Mouse (Mus musculus) intestine, embryonic 16.5 days (tissue): ENCODE results near the gene Sdf4. TPM values are rescaled to one million over a fixed set of nuclear protein-coding genes. Genes with fewer than 3 reads are reported as not detected.

Source experiments
- ATAC-seq: fragments of 200-750 bp; cut with Nextera tagmentation; 2 replicates; pipeline ENCODE4 v1.8.0; 2017; ENCODE audit warnings: moderate TSS enrichment, moderate library complexity
- H3K27ac ChIP-seq: fragments of 300-500 bp; sonication (generic); 2 replicates; pipeline ENCODE4 v1.5.1; 2014; ENCODE audit warnings: mild to moderate bottlenecking, low read length
- H3K27me3 ChIP-seq: fragments of 300-500 bp; sonication (generic); replicated peaks from 2 replicates; pipeline ENCODE4 v1.6.1; 2014; ENCODE audit warnings: low read length, control low read depth, mixed read lengths; ENCODE audit not compliant: control insufficient read depth, insufficient read depth
- H3K36me3 ChIP-seq: fragments of 300-500 bp; sonication (generic); 2 replicates; pipeline ENCODE4 v1.6.1; 2014; ENCODE audit warnings: low read length, control low read depth; ENCODE audit not compliant: control insufficient read depth, insufficient read depth
- H3K4me1 ChIP-seq: fragments of 300-500 bp; sonication (generic); 2 replicates; pipeline ENCODE4 v1.6.1; 2014; ENCODE audit warnings: low read length, control low read depth, mixed read lengths; ENCODE audit not compliant: control insufficient read depth, insufficient read depth
- H3K4me2 ChIP-seq: fragments of 300-500 bp; sonication (generic); 2 replicates; pipeline ENCODE4 v1.6.1; 2014; ENCODE audit warnings: low read depth, low read length, control low read depth
- H3K4me3 ChIP-seq: fragments of 300-500 bp; sonication (generic); 2 replicates; pipeline ENCODE4 v1.5.1; 2014; ENCODE audit warnings: mild to moderate bottlenecking, low read length
- H3K9ac ChIP-seq: fragments of 300-500 bp; sonication (generic); 2 replicates; pipeline ENCODE4 v1.6.1; 2014; ENCODE audit warnings: low read depth, low read length
- H3K9me3 ChIP-seq: fragments of 300-500 bp; sonication (generic); 2 replicates; pipeline ENCODE4 v1.6.1; 2016; ENCODE audit warnings: low read length, control low read depth; ENCODE audit not compliant: control insufficient read depth
- WGBS: fragments of 180-500 bp; shearing (Covaris S2); extraction: QIAGEN DNeasy Blood & Tissue Kit; methylation state at CpG from one replicate; pipeline ENCODE4 v1.1.7; 2014; 5-methylcytosine and 5-hydroxymethylcytosine counted together
- polyA plus RNA-seq: library from polyadenylated mRNA; unstranded; fragments of >200 nt; fragmentation: Nextera tagmentation; extraction: Ambion mirVana; gene quantifications from 2 replicates; pipeline ENCODE4 v1.2.1, GENCODE M21; 2015

Sdf4 gene
- polyA plus RNA-seq, 1 experiment from 2014 or later: 171 TPM

DNA sequence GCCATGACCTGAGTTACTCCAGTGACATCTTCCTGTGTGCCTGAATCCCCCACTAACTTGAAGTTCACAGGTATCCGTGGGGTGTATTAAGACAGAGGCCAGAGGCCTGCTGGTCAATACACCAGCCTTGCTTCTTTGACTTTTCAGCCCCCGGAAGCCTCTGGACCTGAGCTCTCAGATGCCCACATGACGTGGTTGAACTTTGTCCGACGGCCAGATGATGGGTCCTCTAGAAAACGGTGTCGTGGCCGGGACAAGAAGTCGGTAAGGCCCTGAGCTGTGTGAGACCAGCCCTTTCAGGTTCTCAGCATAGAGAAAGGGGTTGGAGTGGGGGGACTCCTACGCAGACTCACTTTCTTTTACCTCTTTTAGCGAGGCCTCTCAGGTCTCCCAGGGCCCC lies 28.3 kb upstream of the Sdf4 start:
- peaks cover 19% of the 10 kb centered on the region for H3K4me1 ChIP-seq
- 92% methylated on average over 11 of the region's 11 CpGs for WGBS
- no peak overlapping the region for H3K4me2 ChIP-seq
- H3K27me3 ChIP-seq: no peaks in the 10 kb centered on the region
- no peak overlapping the region for H3K9ac ChIP-seq
- H3K9me3 ChIP-seq: no peaks in the 10 kb centered on the region
- H3K36me3 ChIP-seq: peaks cover 5% of the 10 kb centered on the region; the same call in 1 of the 2 replicates
- H3K4me3 ChIP-seq: no peak overlapping the region
- H3K27ac ChIP-seq: no peak overlapping the region
- ATAC-seq: no peak

DNA sequence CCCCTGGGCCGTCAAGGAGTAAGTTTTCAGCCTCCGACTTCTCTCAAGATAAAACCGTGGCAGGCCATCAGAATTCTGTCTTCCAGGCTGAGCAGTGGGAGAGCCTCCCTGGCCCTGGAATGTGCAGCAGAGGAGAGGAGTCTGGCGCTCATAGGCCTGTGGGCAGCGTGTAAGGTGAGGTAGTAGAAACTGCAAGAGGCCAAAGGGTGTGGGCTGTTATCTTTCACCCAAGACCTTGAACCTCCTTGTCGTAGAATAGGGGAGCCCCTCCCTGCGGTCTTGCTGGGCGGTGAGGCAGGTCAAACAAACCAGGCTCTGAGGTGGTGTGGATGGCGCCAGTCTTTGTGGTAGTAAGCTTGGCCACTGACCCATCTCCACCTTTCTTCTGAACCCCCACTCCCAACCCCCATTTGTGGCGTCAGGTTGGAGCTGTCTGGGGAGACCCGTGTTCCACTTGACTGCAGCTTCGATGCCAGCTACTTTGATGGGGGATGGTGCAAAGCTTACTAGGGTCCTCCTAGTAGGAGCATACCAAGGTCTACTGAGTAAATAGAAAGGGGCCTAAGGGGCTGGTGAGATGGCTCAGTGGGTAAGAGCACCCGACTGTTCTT lies 23.5 kb upstream of the Sdf4 start:
- Histone ChIP-seq H3K36me3 (peaks cover 5% of the 10 kb centered on the region; the same call in 1 of the 2 replicates), H3K4me1 (peaks cover 8% of the 10 kb centered on the region; the same call in 1 of the 2 replicates), H3K9ac (no peak overlapping the region), H3K4me3 (no peak overlapping the region), H3K27ac (no peak overlapping the region), H3K9me3 (no peaks in the 10 kb centered on the region), H3K4me2 (no peak overlapping the region), H3K27me3 (no peaks in the 10 kb centered on the region)
- peak; percentile 82 for ATAC-seq
- WGBS: 63% methylated on average over 13 of the region's 13 CpGs

DNA sequence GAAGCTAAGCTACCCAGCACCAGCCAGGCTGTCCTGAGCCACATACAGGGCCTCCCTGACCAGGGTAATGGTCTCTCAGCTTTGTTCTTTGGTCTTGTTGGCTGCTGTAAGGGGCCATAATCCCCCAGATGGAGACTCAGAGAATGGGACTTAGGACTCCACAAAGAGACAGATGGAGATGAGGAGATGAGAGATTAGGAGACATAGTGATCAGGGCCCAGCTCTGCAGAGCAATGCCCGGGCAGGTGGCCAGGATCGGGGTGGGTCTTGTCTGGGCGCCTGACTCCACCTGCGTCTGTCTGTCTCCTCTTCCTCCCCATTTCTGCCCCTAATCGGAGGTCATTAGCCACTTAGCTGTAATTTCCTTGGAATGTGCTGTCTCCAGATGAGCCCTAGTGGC lies 22.4 kb upstream of the Sdf4 start:
- no peaks in the 10 kb centered on the region for H3K27me3 ChIP-seq
- no peak overlapping the region for H3K4me2 ChIP-seq
- no peaks in the 10 kb centered on the region for H3K9me3 ChIP-seq
- no peak overlapping the region for H3K9ac ChIP-seq
- H3K27ac ChIP-seq: no peak overlapping the region
- H3K4me3 ChIP-seq: no peak overlapping the region
- 70% methylated on average over 5 of the region's 5 CpGs for WGBS
- peaks cover 8% of the 10 kb centered on the region; the same call in 1 of the 2 replicates for H3K4me1 ChIP-seq
- peak; percentile 11; the same call in 1 of the 2 replicates for ATAC-seq
- peaks cover 2% of the 10 kb centered on the region; the same call in 1 of the 2 replicates for H3K36me3 ChIP-seq

DNA sequence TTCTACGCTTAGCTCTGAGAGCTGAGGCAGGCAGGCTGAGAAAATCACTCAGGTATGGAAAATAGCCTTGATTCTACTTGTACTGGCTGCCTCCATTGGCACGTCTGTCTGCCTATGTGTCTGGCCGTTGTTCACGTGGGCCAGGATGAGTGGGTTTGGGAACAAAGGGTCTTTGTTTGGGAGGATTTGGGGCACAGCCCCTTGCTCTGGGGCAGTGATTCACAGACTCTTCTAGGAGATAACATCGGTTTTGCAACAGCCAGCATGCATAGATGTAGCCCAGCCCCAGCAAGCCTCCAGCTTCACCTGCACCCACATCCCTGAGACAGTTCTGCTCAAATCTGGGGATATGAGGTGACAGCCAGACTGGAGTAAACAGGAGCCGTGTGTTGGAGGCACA lies 20.0 kb upstream of the Sdf4 start:
- no peak overlapping the region for H3K4me3 ChIP-seq
- H3K36me3 ChIP-seq: no peaks in the 10 kb centered on the region
- no peak overlapping the region for H3K4me2 ChIP-seq
- ATAC-seq: no peak
- no peaks in the 10 kb centered on the region for H3K27me3 ChIP-seq
- H3K4me1 ChIP-seq: peaks cover 8% of the 10 kb centered on the region; the same call in 1 of the 2 replicates
- WGBS: 77% methylated on average over 6 of the region's 6 CpGs
- no peak overlapping the region for H3K27ac ChIP-seq
- no peak overlapping the region for H3K9ac ChIP-seq
- no peaks in the 10 kb centered on the region for H3K9me3 ChIP-seq

DNA sequence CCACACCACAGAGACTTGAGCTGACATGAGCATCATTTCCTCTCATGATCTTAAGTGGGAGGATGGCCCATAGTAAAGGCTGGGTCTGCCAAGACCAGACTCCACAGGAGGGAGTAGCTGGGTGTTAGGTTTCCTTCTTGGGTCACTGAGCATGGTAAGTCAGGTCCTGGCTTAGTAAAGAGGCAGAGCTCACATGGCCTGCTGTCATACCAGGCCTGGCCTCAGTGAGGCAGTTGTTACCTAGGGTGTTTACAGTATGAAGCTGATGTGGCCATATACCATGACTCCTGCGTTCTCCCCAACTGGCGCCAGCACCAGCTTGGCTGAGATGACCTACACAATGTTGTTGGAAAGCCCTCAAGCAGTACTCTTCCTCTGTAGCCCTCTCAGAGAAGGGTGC lies 19.4 kb upstream of the Sdf4 start:
- H3K9me3 ChIP-seq: no peaks in the 10 kb centered on the region
- H3K4me2 ChIP-seq: no peak overlapping the region
- ATAC-seq: no peak
- peaks cover 8% of the 10 kb centered on the region; the same call in 1 of the 2 replicates for H3K4me1 ChIP-seq
- H3K4me3 ChIP-seq: no peak overlapping the region
- H3K27ac ChIP-seq: no peak overlapping the region
- no peaks in the 10 kb centered on the region for H3K36me3 ChIP-seq
- WGBS: 76% methylated on average over 2 of the region's 2 CpGs
- no peak overlapping the region for H3K9ac ChIP-seq
- no peaks in the 10 kb centered on the region for H3K27me3 ChIP-seq

DNA sequence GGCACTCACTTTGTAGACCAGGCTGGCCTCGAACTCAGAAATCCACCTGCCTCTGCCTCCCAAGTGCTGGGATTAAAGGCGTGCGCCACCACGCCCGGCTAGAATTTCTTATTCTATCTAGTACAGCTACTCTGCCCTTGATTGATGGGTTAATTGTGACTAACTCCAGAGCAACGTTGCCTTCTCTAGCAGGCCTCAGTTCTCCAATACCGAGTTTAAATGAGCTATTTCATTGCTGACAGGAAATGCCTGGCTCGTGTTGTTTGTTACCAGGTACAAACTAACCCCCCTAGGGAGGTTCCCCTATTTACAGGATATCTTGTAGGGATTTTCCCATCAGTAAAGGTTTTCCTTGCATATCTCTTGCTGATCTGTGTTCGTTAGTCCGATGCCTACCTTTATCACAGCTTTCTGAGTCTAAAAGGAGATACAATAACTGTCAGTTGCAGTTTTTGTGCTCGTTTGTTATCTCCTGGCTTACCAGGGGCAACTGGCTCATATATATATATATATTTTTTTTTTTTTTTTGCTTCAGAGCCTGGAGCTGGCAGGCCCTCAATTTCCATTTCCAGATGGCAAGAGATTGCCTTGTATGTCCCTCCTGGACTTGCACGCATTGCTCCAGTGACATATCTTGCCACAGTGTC lies 11.1 kb upstream of the Sdf4 start:
- H3K27me3 ChIP-seq: no peaks in the 10 kb centered on the region
- H3K4me3 ChIP-seq: no peak overlapping the region
- no peaks in the 10 kb centered on the region for H3K4me1 ChIP-seq
- H3K27ac ChIP-seq: no peak overlapping the region
- WGBS: 78% methylated on average over 12 of the region's 12 CpGs
- H3K9me3 ChIP-seq: peaks cover 4% of the 10 kb centered on the region; the same call in 1 of the 2 replicates
- no peak overlapping the region for H3K4me2 ChIP-seq
- H3K9ac ChIP-seq: no peak overlapping the region
- no peak for ATAC-seq
- H3K36me3 ChIP-seq: no peaks in the 10 kb centered on the region

DNA sequence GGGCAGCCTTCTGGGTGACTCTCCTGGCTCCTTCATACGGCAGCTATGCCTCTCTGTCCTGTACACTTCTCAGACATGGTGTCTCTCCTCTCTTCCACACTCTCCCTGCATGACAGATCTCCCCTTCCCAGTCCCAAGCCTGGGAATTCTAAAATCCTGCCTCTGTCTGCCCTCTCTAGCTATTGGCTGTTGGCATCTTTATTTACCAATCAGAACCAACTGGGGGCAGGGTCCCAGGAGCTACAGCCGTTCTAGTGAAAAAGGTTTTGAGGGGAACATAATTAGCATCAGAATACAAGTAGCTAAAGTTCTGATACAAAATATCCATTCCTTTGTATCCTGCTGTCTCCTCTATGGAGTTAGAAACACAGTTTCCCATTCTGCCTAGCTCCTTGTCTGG lies 8.9 kb upstream of the Sdf4 start:
- ATAC-seq: no peak
- Histone ChIP-seq H3K9me3 (peaks cover 4% of the 10 kb centered on the region; the same call in 1 of the 2 replicates), H3K36me3 (no peaks in the 10 kb centered on the region), H3K4me3 (no peak overlapping the region), H3K27ac (no peak overlapping the region), H3K27me3 (no peaks in the 10 kb centered on the region), H3K4me2 (no peak overlapping the region), H3K4me1 (no peaks in the 10 kb centered on the region), H3K9ac (no peak overlapping the region)
- WGBS: 14% methylated on average over 2 of the region's 2 CpGs

DNA sequence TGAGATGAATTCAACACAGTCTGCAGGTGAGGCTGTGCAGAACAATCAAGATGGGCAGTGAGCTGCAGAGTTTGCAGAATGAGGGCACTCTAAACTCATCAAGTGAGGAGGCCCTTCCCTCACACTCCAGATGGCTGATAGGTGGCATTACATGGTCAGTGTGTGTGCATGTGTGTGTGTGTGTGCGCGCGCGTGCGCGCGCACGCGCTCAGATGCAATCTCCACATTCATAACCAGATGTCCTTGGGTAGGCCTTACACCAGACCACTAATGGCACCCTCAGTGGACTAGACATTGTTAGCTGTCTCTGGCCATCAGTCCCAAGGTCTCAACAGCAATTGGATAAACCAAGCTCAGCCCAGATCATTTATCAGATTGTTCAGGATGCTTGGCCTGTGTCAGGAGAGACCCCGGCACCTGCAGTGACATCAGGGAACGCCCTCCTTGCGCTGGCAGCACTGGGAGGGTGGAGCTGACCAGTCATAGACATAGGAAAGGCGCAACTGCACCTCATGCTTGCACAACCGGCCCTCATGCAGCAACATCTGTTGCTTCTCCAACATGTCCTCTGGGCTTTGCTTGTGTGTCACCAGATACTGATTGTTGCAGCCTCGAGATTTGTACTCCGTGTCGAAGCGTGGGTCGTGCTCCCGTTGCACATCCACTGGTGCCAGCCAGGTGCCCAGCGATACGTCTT lies 1.3 kb upstream of the Sdf4 start:
- Histone ChIP-seq H3K9ac (peak overlapping the region; percentile 85), H3K4me1 (peaks cover 16% of the 10 kb centered on the region), H3K4me2 (peak overlapping the region; percentile 99), H3K9me3 (no peaks in the 10 kb centered on the region), H3K36me3 (peaks cover under 1% of the 10 kb centered on the region; the same call in 1 of the 2 replicates), H3K27ac (no peak overlapping the region), H3K27me3 (no peaks in the 10 kb centered on the region), H3K4me3 (peak overlapping the region; percentile 67)
- ATAC-seq: no peak
- WGBS: 84% methylated on average over 22 of the region's 22 CpGs

DNA sequence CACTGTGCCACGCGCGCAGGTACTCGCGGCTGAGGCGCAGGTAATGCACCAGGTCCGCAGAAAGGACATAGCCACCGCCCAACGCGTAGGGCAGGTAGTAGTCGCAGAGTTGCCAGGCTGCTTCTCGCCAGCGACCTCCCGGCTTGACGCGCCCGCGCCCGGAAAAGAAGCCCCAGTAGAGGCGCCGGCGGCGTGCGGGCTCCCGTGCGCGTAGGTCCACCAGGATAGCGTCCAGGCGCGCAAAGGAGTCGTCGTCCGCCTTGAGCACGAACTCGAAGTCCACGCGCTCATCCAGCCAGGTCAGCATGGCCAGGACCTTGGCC lies 803 bp upstream of the Sdf4 start:
- ATAC-seq: peak; percentile 22
- 19% methylated on average over 37 of the region's 37 CpGs for WGBS
- Histone ChIP-seq H3K27ac (peak overlapping the region; percentile 95), H3K9me3 (no peaks in the 10 kb centered on the region), H3K4me3 (peak overlapping the region; percentile 67), H3K36me3 (peaks cover 6% of the 10 kb centered on the region), H3K9ac (peak overlapping the region; percentile 85), H3K4me1 (peaks cover 16% of the 10 kb centered on the region), H3K27me3 (no peaks in the 10 kb centered on the region), H3K4me2 (peak overlapping the region; percentile 99)
